Mouse (Mus musculus) cerebellum, adult 2 months (tissue): Measurements from ENCODE around the gene Ddrgk1. TPM values are rescaled to one million over a fixed set of nuclear protein-coding genes. Genes with fewer than 3 reads are reported as not detected.
"Not testable (repeated sequence)": the region's sequence is repeated elsewhere in the genome, so short reads cannot be mapped to it uniquely, and the experiment has no call there.

Experiments used
- DNase-seq, 2 experiments: peaks; one replicate each; pipeline ENCODE4 v3.0.0; 2021
- H3K27ac ChIP-seq: fragments of 200-500 bp; 2 replicates; pipeline ENCODE4 v1.5.1; 2012; ENCODE audit warnings: low read length, control low read depth, inconsistent platforms; ENCODE audit not compliant: insufficient read depth
- H3K27me3 ChIP-seq: fragments of 200-500 bp; 2 replicates; pipeline ENCODE4 v1.6.1; 2012; ENCODE audit warnings: inconsistent platforms, mild to moderate bottlenecking, low read length, moderate library complexity; ENCODE audit not compliant: control insufficient read depth, insufficient read depth
- H3K4me1 ChIP-seq: fragments of 200-500 bp; 2 replicates; pipeline ENCODE4 v1.6.1; 2011; ENCODE audit warnings: low read length; ENCODE audit not compliant: control insufficient read depth, insufficient read depth
- H3K4me3 ChIP-seq: fragments of 200-500 bp; replicated peaks from 2 replicates; pipeline ENCODE3; 2011; ENCODE audit warnings: mild to moderate bottlenecking, low read depth, low read length, control low read depth; ENCODE audit not compliant: insufficient read depth
- CTCF ChIP-seq: fragments of 200-500 bp; IDR thresholded peaks from 2 replicates; pipeline ENCODE4 v1.5.1; 2011; ENCODE audit warnings: low read depth, mild to moderate bottlenecking, control low read depth, low read length, moderate library complexity, borderline replicate concordance; ENCODE audit not compliant: insufficient read depth
- POLR2A ChIP-seq: fragments of 200-500 bp; IDR thresholded peaks from 2 replicates; pipeline ENCODE4 v1.6.1; 2011; ENCODE audit warnings: low read length, control low read depth, borderline replicate concordance; ENCODE audit not compliant: insufficient read depth
- WGBS: fragments of 180-500 bp; shearing (Covaris S2); methylation state at CpG from one replicate; pipeline ENCODE4 v1.1.7; 2018; 5-methylcytosine and 5-hydroxymethylcytosine counted together
- polyA plus RNA-seq: library from polyadenylated mRNA; depleted of rRNA; stranded (reverse); fragments of >200 nt; gene quantifications from 2 replicates; pipeline ENCODE4 v1.2.3, GENCODE M21; 2012

Gene Ddrgk1
- polyA plus RNA-seq, 1 experiment, result 109 TPM

GRCm38 (mm10) chr2:130663342-130663741 lies 1.1 kb downstream of the Ddrgk1 start:
- 71% methylated on average over 11 of the region's 11 CpGs for WGBS
- Histone ChIP-seq H3K27me3 (no peaks in the 10 kb centered on the region), H3K27ac (peak overlapping the region; percentile 32; the same call in 1 of the 2 replicates), H3K4me1 (peaks cover 7% of the 10 kb centered on the region), H3K4me3 (peak overlapping the region; percentile 75)
- TF ChIP-seq CTCF (no peak), POLR2A (no peak)
- DNase-seq, result peak in 1 of 2 experiments; percentile 18

GRCm38 (mm10) chr2:130658530-130658929 lies 5.9 kb downstream of the Ddrgk1 start:
- Histone ChIP-seq H3K4me3 (no peak overlapping the region), H3K27me3 (no peaks in the 10 kb centered on the region), H3K4me1 (peaks cover 4% of the 10 kb centered on the region), H3K27ac (no peak overlapping the region)
- TF ChIP-seq CTCF (no peak), POLR2A (no peak)
- WGBS, result 95% methylated on average over 10 of the region's 10 CpGs
- DNase-seq, result no peak

DNA sequence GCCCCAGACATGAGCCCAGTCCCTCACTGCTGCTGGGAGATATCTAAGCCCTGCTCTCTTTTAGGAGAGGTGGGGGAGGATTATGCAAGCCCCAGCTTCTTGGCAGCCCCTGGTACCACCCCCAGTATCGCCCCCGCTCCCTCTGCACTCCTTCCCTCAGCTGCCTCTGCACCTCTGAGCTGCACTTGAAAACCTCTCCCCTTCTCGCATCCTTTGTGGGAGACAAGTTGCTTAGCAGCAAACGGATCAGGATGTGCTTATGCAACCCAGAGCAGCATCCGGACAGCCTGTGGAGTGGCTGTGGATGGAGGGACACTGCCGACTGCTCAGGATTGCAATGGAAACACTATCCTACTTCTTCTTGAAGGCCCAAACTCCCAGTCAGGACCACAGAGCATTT lies 6.9 kb downstream of the Ddrgk1 start:
- WGBS, result 88% methylated on average over 6 of the region's 6 CpGs
- no peak overlapping the region for H3K27ac ChIP-seq

GRCm38 (mm10) chr2:130656536-130656935 lies 7.9 kb downstream of the Ddrgk1 start:
- no peak for DNase-seq
- H3K27me3 ChIP-seq, result no peaks in the 10 kb centered on the region
- H3K4me3 ChIP-seq, result no peak overlapping the region
- H3K4me1 ChIP-seq, result no peaks in the 10 kb centered on the region
- WGBS, result 93% methylated on average over 9 of the region's 9 CpGs
- TF ChIP-seq CTCF, result no peak
- no peak for TF ChIP-seq POLR2A
- no peak overlapping the region for H3K27ac ChIP-seq

More for the DNA sequence above, 6.9 kb downstream of the Ddrgk1 start:
- TF ChIP-seq CTCF (no peak), POLR2A (no peak)
- Histone ChIP-seq H3K4me3 (no peak overlapping the region), H3K27me3 (no peaks in the 10 kb centered on the region), H3K4me1 (no peaks in the 10 kb centered on the region)
- DNase-seq, result no peak

GRCm38 (mm10) chr2:130655660-130656339 lies 8.7 kb downstream of the Ddrgk1 start:
- Histone ChIP-seq H3K4me3 (no peak overlapping the region), H3K27ac (no peak overlapping the region), H3K27me3 (no peaks in the 10 kb centered on the region), H3K4me1 (no peaks in the 10 kb centered on the region)
- no peak for TF ChIP-seq POLR2A
- no peak for TF ChIP-seq CTCF
- DNase-seq, result no peak
- 92% methylated on average over 6 of the region's 6 CpGs for WGBS

DNA sequence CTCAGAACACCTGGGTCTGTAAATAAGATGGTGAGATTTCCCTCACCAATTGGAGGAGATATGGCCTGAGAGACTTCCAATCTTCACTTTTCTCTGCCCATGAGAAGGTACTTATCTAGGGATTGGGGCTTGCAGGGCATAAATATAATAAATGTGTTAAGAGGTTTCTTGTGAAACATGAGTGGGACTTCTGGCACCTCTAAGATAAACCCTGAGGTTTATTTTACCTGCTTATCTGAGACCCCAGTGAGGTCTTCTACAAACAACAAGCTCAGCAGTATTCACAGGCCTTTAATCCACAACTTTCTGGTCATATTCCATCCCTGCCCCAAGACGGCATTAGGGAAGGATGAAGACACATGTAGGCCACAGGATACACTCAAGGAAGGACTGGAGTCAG lies 10.7 kb downstream of the Ddrgk1 start:
- Histone ChIP-seq H3K4me1 (no peaks in the 10 kb centered on the region), H3K27me3 (no peaks in the 10 kb centered on the region), H3K4me3 (no peak overlapping the region), H3K27ac (no peak overlapping the region)
- DNase-seq, result no peak
- 91% methylated on average over 1 of the region's 1 CpGs for WGBS
- TF ChIP-seq POLR2A (no peak), CTCF (no peak)

GRCm38 (mm10) chr2:130653303-130653702 lies 11.2 kb downstream of the Ddrgk1 start:
- no peak for DNase-seq
- no peak overlapping the region for H3K27ac ChIP-seq
- 85% methylated on average over 2 of the region's 2 CpGs for WGBS
- H3K27me3 ChIP-seq, result no peaks in the 10 kb centered on the region
- no peaks in the 10 kb centered on the region for H3K4me1 ChIP-seq
- TF ChIP-seq POLR2A (no peak), CTCF (no peak)
- no peak overlapping the region for H3K4me3 ChIP-seq

DNA sequence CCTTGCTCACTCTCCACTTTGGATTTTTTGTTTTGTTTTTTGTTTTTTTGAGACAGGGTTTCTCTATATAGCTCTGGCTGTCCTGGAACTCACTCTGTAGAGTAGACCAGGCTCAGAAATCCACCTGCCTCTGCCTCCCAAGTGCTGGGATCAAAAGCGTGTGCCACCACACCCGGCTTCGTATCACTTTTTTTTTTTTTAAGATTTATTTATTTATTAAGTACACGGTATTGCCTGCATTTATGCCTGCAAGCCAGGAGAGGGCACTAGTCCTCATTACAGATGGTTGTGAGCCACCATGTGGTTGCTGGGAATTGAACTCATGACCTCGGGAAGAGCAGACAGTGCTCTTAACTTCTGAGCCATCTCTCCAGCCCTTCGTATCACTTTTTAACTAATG lies 15.4 kb downstream of the Ddrgk1 start:
- H3K27me3 ChIP-seq, H3K4me3 ChIP-seq, H3K27ac ChIP-seq, H3K4me1 ChIP-seq, DNase-seq: not testable (repeated sequence)
- WGBS, result 79% methylated on average over 6 of the region's 6 CpGs

DNA sequence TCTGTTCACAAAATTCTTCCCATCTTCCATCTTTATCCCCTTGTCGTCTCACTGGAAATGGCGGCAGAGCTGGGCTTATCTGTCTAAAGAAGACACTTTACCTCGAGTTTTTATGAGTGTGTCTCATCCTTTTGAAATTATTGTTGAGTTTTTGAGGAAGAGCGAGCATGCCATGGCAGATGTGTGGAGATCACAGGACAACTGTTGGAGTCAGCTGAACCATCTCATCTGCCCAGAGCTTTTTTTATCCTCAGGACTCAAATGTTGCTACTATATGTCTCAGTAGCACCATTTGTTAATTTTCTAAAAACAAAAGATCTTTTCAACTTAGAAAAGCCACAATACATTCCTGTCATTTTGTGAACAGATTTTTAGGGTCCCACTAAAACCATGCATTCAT lies 19.3 kb downstream of the Ddrgk1 start:
- WGBS, result 74% methylated on average over 4 of the region's 4 CpGs
- TF ChIP-seq POLR2A (no peak), CTCF (no peak)
- no peak for DNase-seq
- Histone ChIP-seq H3K4me3 (no peak overlapping the region), H3K27ac (no peak overlapping the region), H3K27me3 (no peaks in the 10 kb centered on the region), H3K4me1 (peaks cover 9% of the 10 kb centered on the region; the same call in 1 of the 2 replicates)
